26 mouse cellular contexts compared by ENCODE assay signal in the genomic region with DNA sequence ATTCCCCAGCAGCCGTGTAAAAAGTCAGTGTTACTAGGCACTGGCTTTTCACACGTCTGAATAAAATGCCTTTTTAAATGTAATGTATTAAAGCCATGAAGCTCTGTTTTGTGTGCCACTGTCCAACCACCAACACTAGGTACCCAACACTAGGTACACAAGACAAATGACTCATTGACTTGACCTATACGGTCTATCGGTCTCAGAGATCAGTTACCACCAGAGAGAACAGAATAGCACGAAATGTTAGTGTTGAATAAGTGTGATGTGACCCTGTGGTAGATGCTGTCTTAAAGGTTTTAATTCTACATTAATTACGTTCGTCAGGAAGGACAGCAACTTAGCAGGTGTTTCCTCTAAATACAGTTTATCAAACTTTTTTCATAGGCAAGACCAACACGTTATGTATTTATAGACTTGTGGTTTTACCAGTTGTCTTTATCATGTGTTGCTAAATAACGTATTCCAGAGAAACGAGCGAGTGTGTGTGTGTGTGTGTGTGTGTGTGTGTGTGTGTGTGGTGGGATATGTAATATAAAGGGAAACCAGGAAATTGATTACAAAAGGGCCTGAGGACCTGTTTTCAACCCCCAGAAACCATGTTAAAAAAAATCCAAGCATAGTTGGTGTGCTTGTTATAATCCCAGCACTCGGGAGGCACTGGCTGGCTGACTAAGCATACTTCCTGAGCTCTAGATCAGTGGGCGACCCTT.
DNase-seq lines count a peak whose midpoint lies in the region; ATAC-seq and TF ChIP-seq lines count a peak whose summit lies in the region.
"Had no signal": no experiment of that assay in that cellular context is flagged by ENCODE, and none has a peak within 500 bp of the region (broad histone marks: within the 10 kb centered on the region; RNA-seq: fewer than 3 reads in every experiment).

No protein-coding gene starts in this region.

- ATAC-seq in megakaryocyte, adult 5-6 weeks (ENCODE audit: poor library complexity, severe bottlenecking) = 0 out of 2 replicates have a peak, but pooled peaks have one; percentile 11
- ATAC-seq: forebrain, embryonic 14.5 days; intestine, embryonic 15.5 days had no signal

- H3K4me1 ChIP-seq in bone marrow, adult 2 months (ENCODE audit: control insufficient read depth, insufficient read depth, low read length) = peaks cover 13% of the 10 kb centered on the region
- H3K4me1 ChIP-seq: intestine, embryonic 15.5 days had no signal

- H3K27ac ChIP-seq in bone marrow, adult 2 months (ENCODE audit: control insufficient read depth, insufficient read depth, low read depth, low read length, poor library complexity) = peak overlapping the region; percentile 39; the same call in 1 of the 2 replicates
- H3K27ac ChIP-seq: embryonic facial prominence, embryonic 15.5 days; heart, embryonic 10.5 days; hindbrain, embryonic 15.5 days; intestine, embryonic 15.5 days; layer of hippocampus, adult 2 months; limb, embryonic 10.5 days; midbrain, embryonic 12.5 days; neural tube, embryonic 13.5 days had no signal

- no peak for TF ChIP-seq POLR2A in bone marrow, adult 2 months (IDR thresholded peaks at IDR 0.05; ENCODE audit: borderline replicate concordance, control insufficient read depth, low read depth, low read length)

- DNase-seq in thymus, postnatal 0 days (ENCODE audit: low spot score) = peak; percentile 47
- no peak for DNase-seq in thymus, adult 18-20 months
- DNase-seq in right cerebral cortex, postnatal 36 days (ENCODE audit: low spot score in 2 of 2) = no peak
- DNase-seq in cerebellum, adult 9-11 months = no peak
- no peak for DNase-seq in lung, postnatal 25 days (ENCODE audit: low spot score)
- DNase-seq: adrenal gland, postnatal 36 days; cerebellum, adult 11-12 months; cerebellum, postnatal 25 days; heart, postnatal 4 days; kidney, adult 8-10 months; kidney, postnatal 25 days; lung, adult 2 months; lung, postnatal 14 days; retina, postnatal 1 day; right cerebral cortex, postnatal 25 days had no signal

- WGBS in bone marrow, adult 2 months = 9% methylated on average over 13 of the region's 13 CpGs

- H3K4me3 ChIP-seq in bone marrow, adult 2 months (replicated peaks; ENCODE audit: control insufficient read depth, low read depth, low read length) = no peak overlapping the region
- H3K4me3 ChIP-seq: embryonic facial prominence, embryonic 15.5 days; heart, embryonic 10.5 days; hindbrain, embryonic 15.5 days; intestine, embryonic 15.5 days; layer of hippocampus, adult 2 months; limb, embryonic 10.5 days; midbrain, embryonic 12.5 days; neural tube, embryonic 13.5 days had no signal

- TF ChIP-seq CTCF in bone marrow, adult 2 months (IDR thresholded peaks at IDR 0.05; ENCODE audit: control insufficient read depth, insufficient read depth, low read length) = no peak
